Mouse (Mus musculus) megakaryocyte, adult 5-6 weeks (primary cell): ENCODE data around the gene Zfp184. TPM values are rescaled to one million over a fixed set of nuclear protein-coding genes. Genes with fewer than 3 reads are reported as not detected.

Experiments used
- ATAC-seq: 2 replicates; pipeline ENCODE4 v1.8.0; 2016; ENCODE audit warnings: mild to moderate bottlenecking, inconsistent platforms; ENCODE audit not compliant: poor library complexity, severe bottlenecking
- total RNA-seq, 2 experiments: library from RNA; stranded (forward) in 1 of 2; stranded (reverse) in 1 of 2; fragments of 153-499, 151-499 nt in 1 of 2; fragments of 221-1000, 200-1000 nt in 1 of 2; gene quantifications; 2 replicates each; pipeline versions ENCODE4 v1.2.3 to v1.2.4; 2015 to 2017

Zfp184 gene
- total RNA-seq, 2 experiments from 2014 or later: 0.36 TPM; not detected in 1

DNA sequence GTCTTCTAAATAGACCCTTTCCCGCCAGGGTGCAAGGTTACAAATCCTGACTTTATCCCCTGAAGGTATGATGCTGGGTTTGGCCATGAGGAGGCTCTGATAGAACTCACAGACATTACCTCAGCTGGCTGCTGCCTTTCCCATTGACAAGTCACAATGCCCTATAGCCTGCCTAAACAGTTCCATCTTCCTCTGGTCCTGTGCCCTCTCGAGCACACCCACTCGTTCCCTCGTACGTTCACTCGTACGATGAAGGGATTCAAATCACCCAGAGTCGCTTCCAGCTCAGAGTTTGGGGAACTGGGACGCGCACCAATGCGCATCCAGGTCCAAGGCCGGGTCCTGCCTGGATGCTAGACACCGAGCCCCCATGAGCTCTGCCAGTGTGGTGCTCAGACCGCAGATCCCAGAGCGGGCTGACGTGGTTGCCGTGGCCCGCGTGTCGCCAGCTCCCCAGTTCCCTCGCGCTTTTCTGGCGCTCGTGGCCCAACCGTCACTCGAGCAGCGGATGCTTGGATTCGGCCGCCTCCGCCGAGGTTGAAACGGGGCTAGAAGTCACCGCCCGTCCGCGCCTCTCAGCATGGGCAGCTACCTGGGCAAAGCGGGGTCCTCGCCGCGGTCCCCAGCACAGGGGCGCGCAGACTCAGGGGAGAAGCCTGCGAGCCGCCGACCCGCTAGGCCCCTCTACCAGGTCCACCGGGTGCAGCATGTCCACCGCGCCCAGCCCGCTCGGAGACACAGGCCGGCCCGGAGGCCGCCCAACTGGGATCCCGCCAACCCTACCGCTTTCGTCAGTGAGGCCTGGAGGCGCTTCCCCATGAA, 36.3 kb downstream of the Zfp184 start, which contains the start of gene Pom121l2:
Pom121l2 (plus strand) TSS at position 214 of the 822 bp plus-strand sequence.
- ATAC-seq: peak; percentile 73

DNA sequence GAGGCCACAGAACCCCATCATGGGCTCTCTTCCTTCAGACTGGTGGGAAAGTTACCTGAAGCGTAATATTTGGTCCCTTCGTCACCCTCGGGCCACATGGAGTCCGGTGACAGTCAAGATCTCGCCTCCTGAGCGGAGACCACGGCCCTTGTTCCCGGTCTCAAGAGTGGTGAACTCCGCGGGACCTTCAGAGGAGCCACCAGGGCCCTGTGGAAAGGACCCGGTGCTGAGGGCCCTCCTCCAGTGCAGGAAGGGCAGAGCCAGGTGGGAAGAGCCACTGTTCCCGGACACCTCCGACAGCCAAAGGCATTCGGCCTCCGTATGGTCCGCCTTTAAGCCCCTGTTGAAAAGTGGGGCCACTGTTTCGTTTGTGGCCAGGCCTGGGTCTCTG, 36.9 kb downstream of the Zfp184 start:
- no peak for ATAC-seq

DNA sequence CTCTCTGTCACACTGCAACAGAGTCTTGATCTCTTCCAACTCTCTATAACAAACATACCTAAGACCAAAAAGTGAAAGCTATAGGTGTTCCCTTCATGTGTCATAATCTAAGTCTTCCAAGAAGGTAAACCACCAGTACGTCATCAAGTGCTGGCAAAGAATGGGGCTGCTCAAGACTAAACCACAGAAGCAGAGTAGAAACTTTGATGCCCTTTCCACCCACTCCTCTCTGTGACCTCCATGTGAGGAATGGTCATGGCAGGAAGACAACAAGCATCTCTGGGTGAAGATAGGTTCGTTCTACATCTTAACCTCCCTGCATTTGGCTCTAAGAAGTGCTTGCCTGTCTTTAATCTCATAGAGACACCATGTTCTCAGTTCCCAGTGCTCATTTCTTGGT, 39.6 kb downstream of the Zfp184 start:
- ATAC-seq: no peak

DNA sequence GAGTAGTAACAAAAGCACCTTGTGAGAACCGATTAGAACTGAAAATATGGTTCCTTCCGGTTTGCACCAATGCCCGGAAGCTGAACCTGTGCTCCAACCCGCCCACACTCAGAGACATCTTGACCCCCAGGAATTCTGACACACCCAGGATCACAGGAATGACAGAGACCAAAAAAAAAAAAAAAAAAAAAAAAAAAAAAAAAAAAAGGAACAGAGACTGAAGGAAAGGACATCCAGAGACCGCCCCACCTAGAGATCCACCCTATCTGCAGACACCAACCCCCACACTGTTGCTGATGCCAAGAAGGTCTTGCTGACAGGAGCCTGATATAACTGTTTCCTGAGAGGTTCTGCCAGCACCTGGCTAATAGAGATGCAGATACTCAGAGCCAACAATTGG, 47.7 kb downstream of the Zfp184 start:
- no peak for ATAC-seq

DNA sequence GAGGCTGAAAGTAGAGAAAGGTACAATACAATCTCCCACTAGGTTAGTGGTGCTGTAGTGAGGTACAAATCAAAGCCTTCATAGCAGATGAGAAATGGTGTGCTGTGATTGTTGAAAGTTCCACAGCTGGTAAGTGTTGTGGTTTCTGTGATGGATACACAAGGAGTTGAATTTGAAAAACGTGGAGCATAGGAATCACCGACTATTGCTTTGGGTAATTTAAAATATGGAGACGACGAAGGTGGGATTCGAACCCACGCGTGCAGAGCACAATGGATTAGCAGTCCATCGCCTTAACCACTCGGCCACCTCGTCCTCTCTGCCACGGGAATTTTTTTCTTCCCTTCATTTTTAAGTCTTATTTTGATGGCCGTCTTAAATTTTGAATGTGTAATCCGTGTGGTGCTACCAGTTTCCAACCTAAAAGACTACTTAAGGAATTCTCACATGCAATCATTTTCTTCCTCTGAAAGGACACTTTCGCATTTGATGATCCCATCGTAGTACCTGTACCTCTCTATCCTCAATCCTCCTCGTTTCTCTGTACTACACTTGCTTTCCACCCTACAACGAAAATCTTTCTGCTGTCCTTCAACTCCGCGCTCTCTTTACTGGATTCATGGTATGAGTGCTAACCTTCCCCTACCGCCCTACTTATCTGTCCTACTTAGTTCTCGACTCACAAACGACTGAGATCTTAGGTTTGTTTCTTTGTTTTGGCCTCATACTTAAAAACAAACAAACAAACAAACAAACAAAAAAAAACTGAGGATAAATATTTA, 49.3 kb downstream of the Zfp184 start:
- no peak for ATAC-seq

DNA sequence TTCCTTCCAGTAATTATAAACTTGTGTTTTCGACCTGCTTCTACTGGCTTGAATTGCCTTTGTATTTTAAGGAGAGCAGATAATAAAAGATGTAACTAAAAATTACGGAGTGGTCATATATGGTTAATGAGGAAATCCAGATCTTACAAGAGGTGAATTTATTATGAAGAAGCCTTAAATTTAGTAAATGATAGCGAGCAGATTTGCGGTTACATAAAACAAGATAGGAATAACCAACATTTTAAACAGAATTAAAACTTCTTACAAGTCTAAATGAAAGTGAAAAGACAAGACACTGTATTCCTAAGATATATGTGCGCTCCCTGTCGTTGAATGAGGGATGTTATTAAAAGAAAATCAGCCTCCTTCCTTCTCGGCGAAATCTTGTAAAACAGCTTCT, 50.0 kb downstream of the Zfp184 start:
- ATAC-seq: 0 out of 2 replicates have a peak, but pooled peaks have one; percentile 13

DNA sequence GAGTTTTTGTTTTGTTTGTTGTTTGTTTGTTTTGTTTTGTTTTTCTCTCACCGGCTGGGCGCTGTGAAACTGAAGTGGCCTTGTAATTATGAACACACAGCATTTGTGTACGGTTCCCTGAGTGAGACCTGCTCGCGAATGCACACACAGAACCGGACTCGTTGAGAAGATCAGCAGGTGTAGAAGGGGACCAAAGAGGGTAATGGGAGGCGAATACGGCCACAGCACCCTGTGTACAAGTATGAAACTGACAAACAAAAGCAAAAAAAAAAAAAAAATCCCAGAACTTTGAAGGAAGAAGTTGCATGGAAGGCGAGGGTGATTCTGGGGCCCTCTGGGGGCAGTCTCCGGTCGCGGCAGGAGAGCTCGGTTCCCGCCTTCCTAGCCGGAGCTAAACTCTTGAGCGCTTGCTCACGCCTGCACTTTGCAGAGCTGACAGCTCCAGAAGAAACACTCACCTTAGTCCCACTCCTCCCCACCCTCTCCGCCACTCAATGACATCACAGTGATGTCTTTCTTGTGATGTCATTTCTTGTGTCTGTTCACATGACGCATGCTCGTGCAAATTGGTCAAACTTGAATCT, 50.5 kb downstream of the Zfp184 start:
- peak; percentile 73 for ATAC-seq

DNA sequence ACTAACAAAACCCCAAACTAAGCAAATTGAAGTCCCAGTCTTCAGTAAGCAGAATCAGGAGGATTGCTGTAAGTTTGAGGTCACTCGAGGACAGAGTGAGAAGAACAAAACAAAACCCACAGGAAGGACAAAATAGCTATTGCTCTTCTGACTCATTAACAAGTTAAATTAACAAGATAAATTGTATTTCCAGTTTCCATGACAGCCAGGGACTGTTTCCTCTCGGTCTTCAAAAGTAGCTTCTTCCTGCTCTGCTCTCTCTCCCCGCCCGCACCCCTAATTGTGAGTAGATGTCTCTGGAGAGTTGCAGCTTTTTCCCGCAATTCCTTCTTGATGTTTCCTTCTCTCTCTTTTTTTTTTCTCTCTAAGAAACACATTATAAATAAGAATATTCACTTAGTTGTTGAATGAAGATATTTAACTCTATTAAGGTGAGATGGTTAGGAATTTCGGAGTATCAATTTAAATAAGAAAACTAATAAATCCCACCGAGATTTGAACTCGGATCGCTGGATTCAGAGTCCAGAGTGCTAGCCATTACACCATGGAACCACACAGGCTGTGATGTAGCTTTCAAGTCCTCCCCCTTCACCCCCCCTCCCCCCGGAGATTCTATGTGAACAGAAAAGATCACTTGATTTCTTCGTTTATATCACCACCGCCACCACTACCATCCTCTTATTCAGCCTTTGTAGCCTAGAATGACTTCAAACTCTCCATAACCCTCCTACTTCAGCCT, 51.4 kb downstream of the Zfp184 start:
- ATAC-seq: 0 out of 2 replicates have a peak, but pooled peaks have one; percentile 13

DNA sequence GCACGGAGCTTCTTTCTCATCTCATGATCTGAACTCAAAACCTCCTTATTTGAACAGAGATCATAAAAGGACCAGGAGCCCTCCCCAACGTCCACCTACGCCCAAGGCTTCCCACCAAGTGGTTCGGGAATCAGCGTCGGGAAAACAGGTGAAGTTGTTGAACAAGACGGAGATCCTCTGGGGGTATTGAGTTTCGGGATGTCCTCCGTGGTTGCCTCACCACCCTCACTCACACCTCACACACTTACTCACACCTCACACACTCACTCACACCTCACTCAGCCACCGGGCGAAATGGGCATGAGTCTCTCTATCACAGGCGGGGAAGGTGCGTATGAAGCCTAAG, 51.9 kb downstream of the Zfp184 start:
- no peak for ATAC-seq

DNA sequence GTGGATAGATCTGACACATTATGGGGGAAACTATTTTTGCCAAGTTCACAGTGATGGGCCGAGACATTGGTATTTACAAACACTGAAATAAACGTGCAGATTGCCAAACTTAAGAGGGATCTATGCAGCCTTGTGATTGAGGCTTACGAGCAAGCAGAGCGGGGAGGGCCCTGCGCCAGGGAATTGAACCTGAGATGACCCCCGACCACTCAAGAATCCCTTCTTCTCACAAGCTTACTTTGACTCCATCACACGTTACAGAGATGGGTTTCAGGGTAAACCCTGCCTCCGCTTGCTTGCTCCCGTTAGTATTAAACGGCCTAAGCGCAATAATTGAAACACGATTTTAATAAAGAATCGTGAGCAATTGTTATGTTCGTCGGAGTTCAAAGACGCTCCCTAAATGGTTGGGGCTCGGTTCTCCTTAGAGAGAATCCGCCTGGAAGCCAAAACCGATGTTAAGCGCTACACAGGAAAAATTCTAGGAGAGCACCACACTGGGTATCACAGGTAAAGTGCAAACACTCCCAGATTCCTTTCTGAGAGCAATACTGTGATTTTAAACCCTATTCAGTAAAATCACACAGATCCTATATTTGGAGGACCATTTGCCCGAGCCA, 52.4 kb downstream of the Zfp184 start:
- ATAC-seq: no peak

DNA sequence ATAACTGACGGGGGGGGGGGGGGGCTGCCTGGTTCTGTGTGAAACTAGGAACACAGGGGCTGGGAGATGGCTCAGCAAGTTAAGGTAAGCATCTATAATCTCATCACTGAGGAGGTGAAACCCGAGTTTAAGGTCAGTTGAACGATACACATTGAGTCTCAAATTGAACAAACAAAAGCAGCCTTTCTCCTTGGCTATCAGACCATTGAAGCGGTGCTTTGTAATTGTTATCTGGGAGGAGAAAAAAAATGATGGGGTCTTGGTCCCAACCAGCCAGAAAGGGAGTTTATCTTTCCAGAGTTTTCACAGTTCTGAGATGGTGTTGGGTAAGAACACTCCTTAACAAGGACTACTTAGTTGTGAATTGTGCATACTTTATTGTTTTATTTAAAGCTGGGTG, 52.9 kb downstream of the Zfp184 start:
- ATAC-seq: no peak

DNA sequence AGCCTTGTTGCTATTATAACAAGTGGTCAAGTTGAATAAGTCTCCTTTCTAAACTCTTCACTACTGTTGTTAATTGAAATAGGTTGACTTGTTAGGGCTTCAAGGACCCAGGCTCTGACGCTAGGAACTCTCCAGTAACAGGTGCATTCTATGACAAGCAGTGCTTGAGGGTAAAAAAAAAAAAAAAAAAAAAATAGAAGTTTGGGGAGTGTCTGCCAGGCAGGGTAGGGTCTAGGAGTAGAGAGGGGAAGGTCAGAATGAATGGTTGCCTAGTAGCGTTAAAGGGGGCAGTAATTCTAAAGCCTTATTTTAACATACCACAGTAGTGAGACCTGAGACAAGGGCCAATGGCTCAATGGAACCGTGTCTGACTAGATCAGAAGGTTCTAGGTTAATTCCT, 53.5 kb downstream of the Zfp184 start:
- no peak for ATAC-seq

DNA sequence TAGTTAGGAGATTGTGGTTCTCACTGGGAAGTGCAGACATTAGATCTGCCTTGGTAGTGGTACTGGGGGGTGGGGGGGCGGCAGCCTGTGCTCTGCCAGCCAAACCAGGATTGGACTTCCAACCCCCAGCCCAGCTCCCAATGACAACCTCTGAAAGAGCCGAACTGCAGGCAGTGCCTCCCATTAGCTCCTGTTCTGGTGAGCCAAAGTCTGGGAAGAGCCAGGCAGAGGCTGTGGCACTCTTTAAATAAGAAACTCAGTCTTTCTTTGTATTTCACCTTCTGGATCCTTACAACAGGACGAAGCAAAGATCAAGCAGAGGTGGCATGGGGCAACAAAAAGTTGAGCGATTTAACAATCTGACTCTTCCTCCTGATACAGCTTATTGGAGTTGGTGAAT, 54.3 kb downstream of the Zfp184 start:
- no peak for ATAC-seq

DNA sequence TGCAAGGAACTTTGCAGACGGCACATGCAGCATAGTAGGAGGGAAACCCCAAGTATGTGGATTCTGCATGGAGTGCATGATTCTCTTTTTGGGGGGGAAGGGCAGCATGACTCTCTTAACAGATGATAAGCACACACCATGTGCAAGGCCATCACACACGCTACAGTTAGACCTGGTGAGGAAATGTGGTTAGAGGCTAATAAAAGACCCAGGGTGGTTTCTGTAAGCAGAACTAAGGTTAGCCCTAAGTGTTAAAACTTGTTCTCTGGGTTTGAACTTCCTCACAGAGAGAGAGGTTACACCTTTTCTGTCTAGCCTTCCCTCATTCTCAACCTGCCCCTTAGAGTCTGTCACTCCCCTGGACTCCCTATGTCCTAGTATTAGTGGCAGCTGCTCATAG, 56.5 kb downstream of the Zfp184 start:
- ATAC-seq: peak; percentile 16

DNA sequence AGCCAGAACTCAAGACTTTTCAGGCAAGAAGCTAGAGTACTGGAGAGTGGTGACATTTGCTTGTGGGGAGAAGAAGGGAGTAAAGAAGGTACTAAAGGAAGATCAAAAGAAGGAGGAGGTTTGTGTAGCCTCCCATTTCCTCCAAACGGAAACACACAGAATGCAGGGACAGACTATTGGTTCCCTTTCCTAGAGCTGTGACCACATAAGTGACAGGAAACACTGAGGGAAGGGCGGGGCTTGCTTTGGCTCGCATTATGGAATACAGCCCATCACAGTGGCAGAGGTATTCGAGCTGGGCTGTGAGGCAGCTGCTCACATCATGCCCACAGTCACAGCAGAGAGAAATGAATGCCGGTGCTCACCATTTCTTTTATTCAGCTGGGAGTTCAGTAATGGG, 56.9 kb downstream of the Zfp184 start:
- peak; percentile 51 for ATAC-seq

DNA sequence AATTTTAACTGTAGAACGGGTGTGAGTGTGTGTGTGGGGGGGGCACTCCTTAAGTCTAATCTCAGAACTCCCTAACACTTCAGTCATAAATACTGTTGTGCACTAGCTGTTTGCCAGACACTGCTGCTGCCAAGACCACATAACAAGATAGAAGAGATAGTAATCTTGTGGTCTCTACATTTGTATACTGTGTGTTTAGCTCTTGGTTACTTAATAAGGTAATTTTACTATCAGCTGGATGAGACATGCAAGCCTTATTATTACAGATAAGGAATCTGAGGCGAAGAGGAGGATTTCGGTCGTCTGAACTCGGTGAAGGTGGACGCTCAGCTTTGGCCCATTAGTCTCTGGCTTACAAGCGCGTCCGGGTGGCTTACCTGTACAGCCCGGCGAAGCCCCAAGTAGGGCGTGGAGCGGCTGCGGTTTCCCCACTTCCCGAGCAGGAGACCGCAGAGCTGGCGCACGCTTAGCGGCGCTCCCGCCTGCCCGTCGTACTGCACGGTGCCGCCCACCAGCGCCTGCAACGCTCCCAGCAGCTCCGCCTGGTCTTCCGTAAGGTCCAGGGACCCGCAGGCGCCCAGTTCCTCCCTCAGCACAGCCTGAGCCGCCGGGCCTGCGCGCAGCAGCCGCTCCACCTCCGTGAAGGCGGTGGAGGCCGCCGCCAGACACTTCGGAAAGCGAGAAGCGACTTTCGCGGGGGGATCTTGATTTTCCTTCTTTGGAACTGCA, 60.9 kb downstream of the Zfp184 start:
- peak; percentile 67 for ATAC-seq

DNA sequence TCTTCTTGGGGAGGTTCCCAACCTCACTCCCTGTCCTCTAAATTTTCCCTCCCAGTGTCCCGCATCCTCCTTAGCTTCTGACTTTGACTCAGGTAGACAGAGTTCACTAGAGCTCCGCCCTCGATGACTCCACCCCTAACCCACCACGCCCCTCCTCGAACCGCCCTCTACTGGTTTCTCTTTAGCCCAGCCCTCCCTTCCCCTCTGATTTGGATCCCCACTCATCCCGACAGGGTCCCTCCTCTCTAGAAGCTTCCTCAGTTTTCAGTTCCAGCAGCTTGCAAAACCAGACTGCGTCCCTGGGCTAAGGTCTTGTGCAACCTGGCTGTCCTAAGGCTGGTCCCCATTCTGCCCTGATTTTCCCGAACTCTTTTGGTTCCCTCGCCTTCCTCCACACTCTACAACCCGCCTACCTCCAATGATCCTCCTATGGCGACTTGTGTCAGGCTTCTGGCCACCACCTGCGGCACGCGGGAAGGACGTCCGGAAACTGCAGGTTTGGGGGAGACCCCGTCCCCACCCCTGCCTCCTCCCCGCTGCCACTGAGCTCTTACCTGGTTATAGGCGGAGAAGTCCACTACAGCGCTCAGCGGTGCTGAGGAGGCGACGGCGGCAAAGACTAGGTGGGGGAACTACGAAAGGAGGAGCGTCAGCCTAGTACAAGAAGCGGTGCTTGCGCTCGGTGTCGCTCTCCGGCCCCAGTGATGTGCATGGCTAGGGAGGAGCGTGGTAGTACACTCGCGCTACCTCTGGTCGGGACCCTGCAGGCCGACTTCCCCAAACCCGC, 61.6 kb downstream of the Zfp184 start:
- peak; percentile 56 for ATAC-seq

DNA sequence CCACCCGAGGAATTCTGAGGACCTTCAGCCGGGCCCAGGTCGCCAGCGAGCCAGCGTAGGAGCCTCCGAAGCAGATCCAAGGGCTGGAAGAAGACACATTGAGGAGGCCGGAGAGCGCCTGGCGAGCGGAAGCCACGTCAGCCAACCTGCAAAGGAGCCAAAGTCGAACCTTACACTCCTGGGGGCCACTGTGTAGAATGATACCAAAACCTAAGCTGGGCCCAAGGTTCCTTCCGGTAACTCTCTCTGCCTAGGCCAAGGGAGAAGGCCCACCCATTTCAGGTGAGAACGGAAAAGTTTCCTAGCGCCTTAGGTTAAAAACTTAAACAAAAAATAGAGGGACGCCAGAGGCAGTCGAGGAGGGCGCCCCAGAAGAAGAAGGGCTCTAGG, 62.2 kb downstream of the Zfp184 start:
- ATAC-seq: no peak

DNA sequence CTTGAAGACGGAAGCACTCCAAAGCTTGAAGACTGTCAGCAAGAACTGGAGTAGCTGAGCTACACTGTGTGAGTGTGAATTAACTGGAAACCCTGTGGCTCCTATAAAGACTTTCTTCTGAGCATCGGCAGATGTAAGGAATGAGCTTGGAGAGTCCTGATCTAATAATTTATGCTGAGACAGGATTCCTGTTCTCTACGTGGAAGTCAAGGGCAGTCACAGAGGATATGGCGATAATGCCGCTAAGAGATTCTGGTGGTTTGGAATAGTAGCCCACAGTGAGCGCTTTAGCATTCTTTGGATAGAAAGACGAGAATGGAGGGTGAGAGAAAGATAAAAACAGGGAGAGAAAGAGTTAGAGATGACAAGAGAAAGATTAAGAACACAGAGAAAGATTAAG, 63.0 kb downstream of the Zfp184 start:
- no peak for ATAC-seq
